Mouse (Mus musculus): ENCODE results near the gene Gltp.
A peak's percentile ranks its signal among the peaks of the same experiment; 100 is the strongest.

Gltp gene

GRCm38 (mm10) chr5:114690633-114691567 lies at the start of gene Gltp:
Gene Gltp, minus strand, starts transcription at chr5:114690984.
- DNase-seq (ENCODE audit: low spot score in 2 of 2): peak; percentile 92

DNA sequence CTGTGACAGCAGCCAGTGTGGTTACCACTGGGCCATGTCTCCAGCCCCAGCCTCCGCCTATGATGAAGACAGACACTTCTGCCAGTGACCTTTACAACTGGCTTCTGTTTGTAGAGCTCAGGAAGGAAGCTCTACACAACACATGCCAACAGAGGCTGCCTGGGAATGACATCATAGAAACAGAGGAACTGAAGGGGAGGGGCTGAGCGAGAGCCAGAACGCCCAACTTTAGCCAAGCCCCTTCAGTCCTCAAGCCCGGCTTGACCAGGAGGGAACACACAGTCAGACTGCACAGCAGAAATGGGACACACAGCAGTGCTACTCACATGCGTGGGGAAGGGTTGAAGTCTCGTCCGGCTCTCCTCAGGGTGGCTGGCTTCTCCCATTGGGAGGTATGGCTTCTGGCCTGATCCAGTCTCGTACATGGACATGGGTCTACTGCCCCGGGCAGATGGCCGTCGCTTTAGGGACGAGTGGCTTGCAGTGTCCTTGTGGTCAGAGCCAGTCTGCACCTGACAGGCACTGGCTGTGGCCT lies 48.0 kb upstream of the Gltp start:
- DNase-seq (ENCODE audit: low spot score in 2 of 2): no peak

- no peak for DNase-seq (ENCODE audit: low spot score in 2 of 2)
Observed at GRCm38 (mm10) chr5:114737090-114737887, 46.5 kb upstream of the Gltp start.

DNA sequence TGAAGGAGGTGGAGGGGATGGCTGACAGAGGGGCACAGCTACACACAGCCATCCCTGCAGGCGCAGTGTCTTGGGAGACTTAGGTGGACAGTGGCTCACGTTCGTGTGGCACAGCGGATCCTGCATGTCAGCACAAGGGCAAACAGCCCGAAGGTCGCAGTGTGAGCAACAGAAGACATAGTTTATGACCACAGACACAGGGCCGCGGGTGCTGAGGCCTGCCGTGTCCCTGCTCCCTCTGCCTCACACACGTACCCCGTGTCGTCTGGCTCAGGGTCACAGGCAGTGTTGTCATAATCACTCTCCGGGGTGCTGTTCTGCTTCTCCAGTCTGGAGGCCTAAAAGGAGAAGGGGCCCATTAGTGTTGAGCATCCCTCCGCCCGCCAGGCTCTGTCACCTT lies 42.8 kb upstream of the Gltp start:
- no peak for DNase-seq (ENCODE audit: low spot score in 2 of 2)

DNA sequence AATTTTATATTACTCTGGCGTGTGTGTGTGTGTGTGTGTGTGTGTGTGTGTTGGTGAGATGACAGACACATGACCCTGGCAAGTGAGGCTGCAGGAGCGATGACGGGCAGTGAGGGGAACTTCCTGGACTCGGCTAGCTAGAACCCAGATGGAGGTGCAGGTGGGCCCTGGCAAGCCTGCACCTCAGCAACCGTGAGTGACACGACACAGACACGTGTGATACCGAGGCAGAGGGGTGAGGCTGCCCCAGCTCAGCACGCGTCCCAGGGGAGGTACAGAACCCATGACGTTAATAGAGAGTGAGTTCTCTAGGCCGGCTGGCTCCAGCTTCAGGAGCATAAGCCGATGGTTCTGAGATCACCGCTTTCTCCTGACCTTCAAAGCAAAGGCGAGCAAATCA lies 41.2 kb upstream of the Gltp start:
- no peak for DNase-seq (ENCODE audit: low spot score in 2 of 2)

GRCm38 (mm10) chr5:114731498-114731897 lies 40.7 kb upstream of the Gltp start:
- DNase-seq (ENCODE audit: low spot score in 2 of 2): no peak

DNA sequence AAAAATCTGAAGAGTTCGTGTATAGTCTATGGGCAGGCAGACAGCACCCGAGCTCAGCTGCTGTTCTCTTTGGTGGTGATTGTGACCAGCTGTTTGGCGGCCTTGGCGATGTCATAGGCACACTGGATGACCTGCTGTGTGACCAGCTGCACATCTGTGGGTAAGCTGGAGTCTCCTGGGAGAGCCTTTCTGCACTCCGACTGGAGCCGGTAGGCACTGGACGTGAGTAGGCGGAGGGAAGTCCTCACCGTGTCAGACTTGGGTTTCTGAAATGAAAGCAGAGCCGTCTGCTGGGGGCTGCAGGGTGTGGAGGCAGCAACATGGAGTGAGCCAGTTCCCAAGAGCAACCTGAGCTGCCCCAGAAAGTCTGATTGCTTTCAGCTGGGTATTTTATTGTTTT lies 39.3 kb upstream of the Gltp start:
- DNase-seq (ENCODE audit: low spot score in 2 of 2): no peak

DNA sequence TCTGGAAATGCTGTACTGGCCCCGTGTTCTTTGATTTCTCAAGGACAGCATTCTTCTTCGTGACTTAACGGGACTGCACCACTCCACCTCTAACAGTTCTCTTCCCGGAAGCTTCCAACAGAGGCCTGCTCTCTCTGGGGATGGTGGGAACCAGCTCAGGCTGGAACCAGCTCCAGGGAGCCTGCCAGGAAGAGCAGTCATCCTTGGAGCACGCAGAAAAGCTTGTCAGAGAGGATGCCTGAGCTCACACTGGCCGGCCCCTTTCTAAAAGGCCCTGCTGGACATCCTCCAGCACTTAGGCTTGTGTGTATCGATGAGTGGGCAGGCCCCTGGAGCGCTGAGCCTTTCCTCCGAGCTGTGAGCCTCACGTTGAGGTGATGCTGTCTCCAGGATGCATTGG lies 37.4 kb upstream of the Gltp start:
- DNase-seq (ENCODE audit: low spot score in 2 of 2): no peak

DNA sequence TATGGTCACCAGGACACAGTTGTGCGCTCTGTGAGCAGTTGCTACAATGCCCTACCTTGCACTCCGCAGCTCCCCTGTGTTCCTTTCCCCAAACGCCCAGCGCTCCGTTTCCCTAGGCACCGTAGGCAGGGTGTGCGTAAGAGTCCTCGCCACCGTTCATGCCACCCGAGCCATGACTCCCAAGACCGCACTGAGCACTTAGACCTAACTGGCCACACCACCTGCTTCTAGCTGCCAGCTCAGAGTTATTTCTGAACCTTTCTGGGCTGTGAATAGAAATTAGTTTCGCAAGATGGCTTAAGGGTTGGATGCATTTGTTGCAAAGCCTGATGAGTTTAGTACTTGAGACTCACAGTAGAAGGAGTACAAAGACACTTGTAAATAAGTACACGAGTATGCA lies 32.1 kb upstream of the Gltp start:
- no peak for DNase-seq (ENCODE audit: low spot score in 2 of 2)

- DNase-seq (ENCODE audit: low spot score in 2 of 2): no peak
Observed at GRCm38 (mm10) chr5:114721969-114722368, 31.2 kb upstream of the Gltp start.

- no peak for DNase-seq (ENCODE audit: low spot score in 2 of 2)
Observed at GRCm38 (mm10) chr5:114720784-114721183, 30.0 kb upstream of the Gltp start.

DNA sequence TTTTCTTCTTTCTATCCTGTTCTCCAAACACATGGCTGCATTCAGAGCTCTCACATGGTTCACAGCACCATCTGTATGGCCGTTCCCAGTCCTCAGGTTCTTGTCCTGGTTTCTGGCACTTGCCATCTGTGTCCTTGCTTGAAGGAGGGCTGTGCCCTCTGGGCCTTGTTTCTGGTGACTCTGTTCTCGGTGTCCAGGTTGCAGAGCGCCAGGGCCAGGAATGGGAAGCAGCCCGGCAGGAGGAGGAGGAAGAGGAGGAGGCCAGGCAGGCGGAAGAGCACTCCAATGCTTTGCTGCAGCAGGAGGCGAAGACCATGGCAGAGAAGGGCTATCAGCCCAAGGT lies 29.1 kb upstream of the Gltp start:
- no peak for DNase-seq (ENCODE audit: low spot score in 2 of 2)

DNA sequence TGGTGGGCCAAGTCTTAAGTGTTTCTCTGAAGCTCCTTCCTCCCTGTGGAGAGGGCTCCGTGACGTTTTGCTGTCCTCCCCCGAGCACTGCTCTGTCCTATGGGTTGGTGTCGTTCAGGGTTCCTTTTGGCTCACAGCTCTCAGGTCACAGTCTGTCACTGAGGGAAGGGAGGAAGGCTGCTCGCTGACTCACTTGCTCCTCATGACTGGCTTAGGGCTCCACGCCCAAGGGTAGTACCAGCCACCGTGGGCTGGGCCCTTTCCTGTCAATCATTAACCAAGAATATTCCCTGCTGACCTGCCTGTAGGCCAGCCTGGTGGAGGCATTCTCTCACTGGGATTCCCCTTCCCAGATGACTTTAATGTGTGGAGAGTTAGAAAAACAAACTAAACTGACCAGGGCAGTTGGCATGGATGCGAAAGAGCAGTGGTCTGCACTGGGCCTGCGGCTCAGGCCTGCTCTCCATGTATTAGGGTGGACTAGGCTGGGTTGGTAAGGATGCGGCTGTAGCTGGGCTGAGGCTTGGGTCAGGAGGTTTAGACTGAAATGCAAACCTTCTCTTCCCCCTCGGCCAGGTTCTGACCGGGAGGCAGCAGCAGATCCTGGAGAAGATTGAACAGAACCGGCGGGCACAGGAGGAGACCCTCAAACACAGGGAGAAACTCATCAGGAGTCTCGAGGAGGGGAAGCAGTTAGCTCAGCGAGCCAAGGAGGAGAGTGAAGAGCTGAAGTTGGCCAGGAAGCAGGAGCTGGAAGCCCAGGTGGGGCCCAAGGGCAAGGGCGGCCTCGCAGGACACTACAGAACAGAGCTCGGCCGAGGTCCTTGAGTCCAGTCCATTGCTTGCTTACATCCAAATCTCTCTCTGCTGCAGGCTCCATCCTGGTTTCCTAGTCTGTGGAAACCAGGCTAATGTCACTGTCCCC lies 28.5 kb upstream of the Gltp start:
- no peak for DNase-seq (ENCODE audit: low spot score in 2 of 2)

DNA sequence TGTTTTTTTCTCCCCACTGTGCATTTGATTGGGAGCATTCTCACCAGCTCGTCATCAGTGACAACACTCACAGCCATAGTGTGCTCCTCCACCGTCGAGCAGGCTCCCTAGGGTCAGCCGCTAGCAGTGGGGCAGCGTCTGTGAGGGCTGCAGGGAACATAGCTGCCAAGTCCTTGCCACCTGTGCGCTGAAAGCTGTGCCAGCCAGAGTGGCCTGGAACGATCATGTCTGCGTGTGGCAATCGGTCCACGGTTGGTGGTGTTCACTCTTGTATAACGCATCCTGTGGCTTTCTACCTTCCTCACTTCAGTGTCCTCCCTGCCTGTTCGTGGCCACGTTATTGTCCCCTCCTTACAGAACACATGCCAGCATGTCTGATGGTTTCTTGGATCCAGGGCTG lies 27.7 kb upstream of the Gltp start:
- DNase-seq (ENCODE audit: low spot score in 2 of 2): no peak

- no peak for DNase-seq (ENCODE audit: low spot score in 2 of 2)
Observed at GRCm38 (mm10) chr5:114717937-114718336, 27.2 kb upstream of the Gltp start.

DNA sequence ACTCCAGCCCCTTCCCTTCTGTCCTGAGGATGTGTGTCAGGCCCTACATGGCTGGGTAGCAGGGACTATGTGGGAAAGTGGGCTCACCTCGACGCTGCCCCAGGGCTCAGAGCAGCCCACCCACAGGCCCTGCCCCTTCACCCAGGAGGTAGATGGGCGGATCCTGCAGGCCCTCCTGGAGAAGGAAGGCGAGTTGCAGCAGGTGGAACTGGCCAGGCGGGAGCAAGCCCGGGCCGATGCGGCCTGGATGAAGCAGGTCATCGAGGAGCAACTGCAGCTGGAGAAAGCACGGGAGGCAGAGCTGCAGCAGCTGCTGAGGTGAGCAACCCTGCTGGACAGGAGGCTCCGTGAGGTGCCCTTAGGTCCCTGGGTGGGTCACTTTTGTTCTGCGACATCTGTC lies 26.5 kb upstream of the Gltp start:
- no peak for DNase-seq (ENCODE audit: low spot score in 2 of 2)

GRCm38 (mm10) chr5:114714551-114714950 lies 23.8 kb upstream of the Gltp start:
- no peak for DNase-seq (ENCODE audit: low spot score in 2 of 2)

DNA sequence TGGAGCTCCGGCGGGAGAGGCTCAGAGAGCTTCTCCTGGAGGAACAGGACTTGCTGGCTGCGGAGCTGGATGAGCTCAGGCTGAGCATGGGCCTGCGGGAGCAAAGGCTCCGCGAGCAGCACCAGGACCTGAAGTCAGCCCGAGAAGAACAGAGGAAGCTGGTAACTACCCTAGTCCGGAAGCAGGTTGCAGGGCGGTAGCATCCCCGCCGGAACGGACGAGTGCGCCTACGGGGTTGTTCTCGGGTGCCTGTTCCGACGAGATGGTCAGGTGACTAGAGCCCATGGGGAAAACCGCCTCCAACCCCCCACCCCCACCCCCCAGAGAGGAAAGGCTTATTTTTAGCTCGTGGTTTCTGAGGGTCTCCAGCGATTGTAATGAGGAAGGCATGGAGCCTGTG lies 18.6 kb upstream of the Gltp start:
- DNase-seq (ENCODE audit: low spot score in 2 of 2): no peak

DNA sequence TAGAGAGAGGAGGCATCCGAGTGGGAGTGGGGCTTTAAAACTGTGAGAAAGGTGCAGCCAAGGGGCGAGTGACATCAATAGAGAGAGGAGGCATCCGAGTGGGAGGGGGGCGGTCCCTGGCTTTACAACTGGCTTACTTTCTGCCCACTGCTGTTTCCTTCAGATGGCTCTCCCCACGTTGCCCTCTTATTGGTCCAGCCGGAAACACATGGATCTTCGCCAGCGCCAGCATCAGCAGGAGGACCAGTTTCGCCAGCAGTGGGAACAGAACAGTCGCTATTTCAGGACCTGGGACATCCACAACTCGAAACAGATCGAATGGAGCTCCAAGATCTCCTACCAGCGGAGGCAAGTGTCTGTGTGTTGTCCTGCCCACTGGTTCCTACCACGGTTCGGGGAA lies 17.7 kb upstream of the Gltp start:
- DNase-seq (ENCODE audit: low spot score in 2 of 2): no peak

- DNase-seq (ENCODE audit: low spot score in 2 of 2): peak; percentile 84 to 86
Observed at GRCm38 (mm10) chr5:114707265-114708068, 16.7 kb upstream of the Gltp start, which contains the start of gene Tchp. Gene Tchp, plus strand, starts transcription at chr5:114707760.
